Mouse (Mus musculus) CD4-positive helper T cell, adult 2 months (primary cell): ENCODE measurements around the gene Gm572.

Source experiments
- DNase-seq: peaks from one replicate; pipeline ENCODE4 v3.0.0-alpha.2; 2012; ENCODE audit warnings: low read depth, missing footprints, low spot score

Gm572 gene

GRCm38 (mm10) chr4:148715396-148715795 lies 72.3 kb downstream of the Gm572 start:
- DNase-seq, result no peak
